Comparison of ENCODE assay signal across 1 mouse cellular context in the genomic region with DNA sequence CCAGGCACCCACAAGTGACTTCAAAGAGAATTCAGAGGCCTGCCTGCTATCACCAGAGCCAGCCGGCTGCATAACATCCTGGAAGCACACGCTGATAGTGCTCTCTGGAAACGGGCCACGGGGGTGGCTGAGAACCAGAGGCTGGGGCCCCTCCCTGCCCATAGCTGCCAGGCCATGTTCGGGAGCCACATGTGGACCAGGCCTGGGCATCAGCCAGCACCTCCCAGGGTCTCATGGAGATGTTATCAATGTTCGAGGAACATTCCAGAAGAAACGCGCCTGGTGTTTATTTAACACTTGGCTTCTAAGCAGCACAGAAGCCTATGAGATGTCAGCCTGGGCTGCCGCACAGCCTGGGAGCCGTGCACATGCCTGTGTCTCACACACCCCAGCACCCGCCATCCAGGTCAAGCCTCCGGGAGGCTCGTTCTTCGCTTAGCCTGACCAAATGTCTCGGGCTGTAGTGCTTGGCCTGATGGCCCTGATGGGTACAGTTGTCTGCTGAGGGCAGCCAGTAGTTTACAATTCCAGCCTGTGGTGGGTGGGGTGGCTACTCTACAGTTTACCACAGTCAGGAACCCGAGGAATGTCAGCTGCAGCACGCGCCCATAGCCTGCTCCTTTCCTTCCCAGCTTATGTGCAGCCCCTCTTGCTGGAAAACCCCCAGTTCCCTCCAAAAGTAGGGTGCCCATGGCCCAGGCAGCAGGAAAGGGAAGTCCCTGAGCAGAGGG.
TF ChIP-seq lines count a peak whose summit lies in the region.

No protein-coding gene starts in this region.

TF ChIP-seq in MEL, 35 proteins besides CTCF, POLR2A, EP300 and RAD21 (continued from another document):
- no peak for TF ChIP-seq CHD2 (IDR thresholded peaks at IDR 0.05; ENCODE audit: low read length)
- TF ChIP-seq ZC3H11A (IDR thresholded peaks at IDR 0.05; ENCODE audit: low read depth, low read length) = no peak
- TF ChIP-seq MXI1 (IDR thresholded peaks at IDR 0.05; ENCODE audit: low read depth, low read length) = peak; percentile 41
- peak; percentile 34; the same call in 1 of the 2 replicates for TF ChIP-seq RCOR1 (IDR thresholded peaks at IDR 0.05; ENCODE audit: low read depth, low read length)
- no peak for TF ChIP-seq POLR2AphosphoS5 (IDR thresholded peaks at IDR 0.05; ENCODE audit: borderline replicate concordance, low read depth, low read length)
- TF ChIP-seq TAL1 (IDR thresholded peaks at IDR 0.05; ENCODE audit: low read length) = peak; percentile 76
- no peak for TF ChIP-seq MAFK (IDR thresholded peaks at IDR 0.05; ENCODE audit: borderline replicate concordance, low read depth, low read length)
- no peak for TF ChIP-seq GABPA (IDR thresholded peaks at IDR 0.05; ENCODE audit: low read depth, low read length)
- 0 out of 2 replicates have a peak, but pooled peaks have one; percentile 50 for TF ChIP-seq MYC (IDR thresholded peaks at IDR 0.05; ENCODE audit: low read depth, low read length)
- TF ChIP-seq UBTF (IDR thresholded peaks at IDR 0.05; ENCODE audit: borderline replicate concordance, insufficient read depth, low read depth, low read length) = no peak
- TF ChIP-seq ETS1 (IDR thresholded peaks at IDR 0.05; ENCODE audit: low read depth, low read length) = peak; percentile 50
